Mouse (Mus musculus) thymus, postnatal 10 days (tissue): Measurements from ENCODE around the gene Hist1h3d.
"Not testable (repeated sequence)": the region's sequence is repeated elsewhere in the genome, so short reads cannot be mapped to it uniquely, and the experiment has no call there.

Source experiments
- DNase-seq, 2 experiments: peaks; one replicate each; pipeline ENCODE4 v3.0.0; 2021; ENCODE audit warnings: low spot score in 2 of 2

Hist1h3d gene

GRCm38 (mm10) chr13:23585029-23585441, 9.5 kb downstream of the Hist1h3d start:
- peak; percentile 57 to 67 for DNase-seq

GRCm38 (mm10) chr13:23585442-23586098, 10.0 kb downstream of the Hist1h3d start:
- DNase-seq = peak; percentile 76 to 80

DNA sequence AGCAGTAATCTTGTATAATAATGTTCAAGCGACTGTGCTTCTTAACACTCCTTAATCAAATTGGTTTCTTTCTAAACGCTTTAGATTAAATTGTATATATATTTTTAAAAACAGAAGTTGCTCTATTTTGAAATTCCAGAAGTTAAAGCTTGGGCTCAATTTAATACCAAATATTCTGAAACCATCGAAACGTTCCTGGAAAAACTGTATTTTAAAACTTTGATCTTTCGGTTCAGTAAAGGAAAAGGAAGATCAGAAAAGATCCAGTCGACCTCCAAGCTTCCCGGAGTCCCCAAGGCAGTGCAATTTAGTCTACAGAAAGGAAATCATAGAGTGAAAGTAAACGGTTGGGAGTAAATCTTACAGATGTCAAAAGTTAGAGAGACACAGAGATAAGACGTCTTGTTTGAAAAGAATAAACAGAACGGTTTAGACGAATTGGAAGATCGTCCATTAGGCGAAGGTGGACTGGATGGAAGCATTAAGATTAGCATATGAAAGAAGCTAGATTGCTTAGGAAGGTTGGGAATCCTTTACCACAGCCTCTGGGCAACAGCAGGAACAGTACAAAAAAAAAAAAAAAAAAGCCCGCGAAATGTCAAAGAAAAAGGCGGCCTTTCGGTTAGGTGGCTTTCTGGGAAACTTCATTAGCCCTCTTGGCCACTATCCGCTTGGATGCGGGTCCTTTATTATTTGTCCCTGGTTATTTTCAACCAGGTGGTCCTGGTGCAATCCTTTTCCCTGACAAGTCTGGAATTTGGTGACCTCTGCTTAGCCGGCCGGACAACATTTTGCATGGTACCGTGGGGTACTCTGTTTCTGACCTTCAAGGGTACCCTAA, 10.8 kb downstream of the Hist1h3d start:
- no peak for DNase-seq

- DNase-seq = no peak
Observed at GRCm38 (mm10) chr13:23586940-23587225, 11.3 kb downstream of the Hist1h3d start.

DNA sequence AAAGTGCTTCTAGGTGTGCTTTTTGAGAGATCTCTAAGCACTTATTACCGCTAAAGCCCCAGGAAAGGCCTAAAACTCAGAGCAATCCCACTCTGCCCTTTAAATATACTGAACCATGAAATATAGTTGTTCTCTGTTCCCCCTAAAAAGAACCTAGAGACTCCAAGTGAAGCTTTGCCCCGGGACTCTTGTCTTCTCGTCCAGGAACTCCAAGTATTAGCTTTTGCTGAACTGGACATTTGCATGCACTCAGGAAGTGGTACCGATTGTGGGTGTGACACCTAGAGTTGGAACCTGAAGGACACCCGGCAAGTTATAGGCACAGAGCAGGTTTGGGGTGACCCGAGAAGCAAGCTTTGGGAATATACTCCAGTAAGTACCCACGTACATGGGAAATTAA, 15.6 kb downstream of the Hist1h3d start:
- DNase-seq = no peak

GRCm38 (mm10) chr13:23591886-23592285, 16.3 kb downstream of the Hist1h3d start:
- not testable (repeated sequence) for DNase-seq

GRCm38 (mm10) chr13:23592614-23593013, 17.1 kb downstream of the Hist1h3d start:
- DNase-seq = no peak

DNA sequence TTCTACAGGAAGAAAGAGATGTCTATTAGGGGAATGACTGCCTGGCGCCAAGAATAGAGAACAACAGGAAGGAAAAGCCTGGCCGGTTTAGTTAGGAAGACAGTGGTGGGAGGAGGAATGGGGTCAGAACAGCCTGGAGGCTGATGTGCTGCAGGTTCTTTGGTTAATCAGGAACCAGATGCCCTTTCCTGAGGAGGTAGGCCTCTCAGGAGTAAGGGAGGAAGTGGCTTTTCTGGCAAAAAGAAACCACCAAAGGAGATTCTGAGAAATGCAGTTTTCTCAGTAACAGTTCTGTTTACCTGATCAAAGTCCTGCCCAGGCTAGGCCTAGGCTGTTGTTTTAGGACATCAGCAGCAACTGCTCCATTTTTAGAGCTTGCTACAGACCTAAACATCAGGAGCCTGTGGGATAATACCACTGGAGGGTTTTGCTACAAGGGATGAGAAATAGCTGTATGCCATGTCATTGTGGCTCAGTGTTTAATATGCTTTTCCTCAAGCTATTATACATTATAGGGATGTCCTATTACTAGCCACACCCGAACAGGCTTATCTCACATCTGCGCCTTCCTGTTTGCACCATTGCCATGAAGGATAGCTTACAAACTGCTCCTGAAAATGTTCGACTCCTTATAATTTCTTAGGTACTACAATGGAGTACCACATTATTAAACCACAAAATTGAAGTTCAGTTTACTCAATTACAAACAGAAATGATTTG, 17.6 kb downstream of the Hist1h3d start:
- DNase-seq = no peak

GRCm38 (mm10) chr13:23595185-23595584, 19.6 kb downstream of the Hist1h3d start:
- no peak for DNase-seq

- no peak for DNase-seq
Observed at GRCm38 (mm10) chr13:23595622-23596372, 20.2 kb downstream of the Hist1h3d start.

- peak; percentile 57 to 86 for DNase-seq
Observed at GRCm38 (mm10) chr13:23597957-23598356, 22.4 kb downstream of the Hist1h3d start.

DNA sequence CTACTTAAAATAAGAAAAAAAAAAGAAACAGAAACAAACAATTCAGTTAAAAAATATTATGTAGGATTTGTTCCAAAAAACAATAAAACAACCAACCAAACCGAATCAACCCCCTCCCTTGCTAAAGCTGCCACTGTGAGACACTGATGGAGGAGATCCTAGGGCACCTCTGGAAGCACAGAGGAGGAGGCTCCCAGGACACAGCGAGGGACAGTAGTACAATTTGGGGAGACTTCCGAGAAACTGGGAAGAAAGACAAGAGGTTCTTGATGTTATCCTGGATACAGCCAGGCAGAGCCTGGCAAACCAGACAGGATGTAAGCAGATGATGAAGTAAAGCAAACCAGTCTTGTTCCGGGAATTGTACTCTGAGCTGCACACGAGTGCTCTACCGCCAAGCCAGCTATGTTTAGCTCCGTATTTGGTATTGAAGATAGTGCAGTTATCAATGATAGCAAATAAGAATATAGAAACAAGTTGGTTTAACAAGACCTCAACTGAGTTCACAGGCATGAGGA, 27.7 kb downstream of the Hist1h3d start:
- DNase-seq = no peak

GRCm38 (mm10) chr13:23604452-23604851, 28.9 kb downstream of the Hist1h3d start:
- no peak for DNase-seq

- DNase-seq = no peak
Observed at GRCm38 (mm10) chr13:23605052-23605451, 29.5 kb downstream of the Hist1h3d start.

DNA sequence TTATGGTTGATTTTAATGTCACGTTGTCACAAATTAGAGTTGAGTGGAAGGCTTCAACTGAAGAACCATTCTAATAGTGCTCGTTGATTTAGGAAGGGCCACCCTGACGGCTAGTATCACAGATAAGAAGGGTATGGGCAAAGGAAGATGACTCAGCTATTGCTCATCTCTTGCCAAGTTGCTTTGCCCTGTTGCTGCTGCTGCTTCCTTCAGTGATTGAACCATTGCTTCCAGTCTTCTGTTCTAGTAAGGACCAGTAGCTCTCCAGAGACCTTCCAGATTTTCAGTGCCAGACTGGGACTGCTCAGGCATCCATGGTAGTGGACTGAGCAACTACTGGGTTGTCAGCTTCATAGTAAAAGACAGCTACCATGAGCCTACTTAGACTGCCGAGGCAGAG, 33.6 kb downstream of the Hist1h3d start:
- DNase-seq = no peak

GRCm38 (mm10) chr13:23609844-23610243, 34.3 kb downstream of the Hist1h3d start:
- no peak for DNase-seq

DNA sequence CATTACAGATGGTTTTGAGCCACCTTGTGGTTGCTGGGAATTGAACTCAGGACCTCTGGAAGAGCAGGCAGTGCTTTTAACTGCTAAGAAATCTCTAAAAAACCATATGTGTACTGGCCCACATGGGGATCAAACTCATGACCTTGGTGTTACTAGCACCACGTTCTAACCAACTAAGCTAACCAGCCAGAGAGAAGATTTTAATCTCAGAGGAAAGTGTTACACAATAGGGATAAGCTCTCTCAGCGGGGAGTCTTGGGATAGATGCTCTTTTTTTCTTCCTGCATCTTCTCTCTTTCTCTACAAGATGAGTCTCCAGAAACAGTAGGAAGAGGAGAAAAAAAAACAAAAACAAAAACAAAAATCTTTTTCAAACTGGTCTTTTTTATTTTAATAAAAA, 34.8 kb downstream of the Hist1h3d start:
- no peak for DNase-seq

DNA sequence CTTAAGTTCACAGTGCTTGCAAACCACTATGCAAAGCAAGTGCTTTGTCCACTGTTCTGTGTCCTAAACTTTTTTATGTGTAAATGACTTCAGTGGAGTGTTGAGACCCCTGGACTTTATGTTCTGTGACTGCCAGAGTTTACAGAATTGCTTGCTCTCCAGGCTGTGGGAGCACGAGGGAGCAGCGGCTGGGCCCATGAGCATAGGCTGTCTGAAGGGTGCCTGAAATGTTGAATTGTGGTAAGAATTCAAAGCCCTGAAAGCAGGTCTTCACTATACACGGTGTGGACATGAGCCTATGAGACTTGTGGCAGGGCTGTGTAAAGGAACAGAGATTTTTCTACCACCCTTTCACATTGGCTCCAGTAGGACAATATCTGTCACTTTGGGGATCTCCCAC, 36.1 kb downstream of the Hist1h3d start:
- no peak for DNase-seq

DNA sequence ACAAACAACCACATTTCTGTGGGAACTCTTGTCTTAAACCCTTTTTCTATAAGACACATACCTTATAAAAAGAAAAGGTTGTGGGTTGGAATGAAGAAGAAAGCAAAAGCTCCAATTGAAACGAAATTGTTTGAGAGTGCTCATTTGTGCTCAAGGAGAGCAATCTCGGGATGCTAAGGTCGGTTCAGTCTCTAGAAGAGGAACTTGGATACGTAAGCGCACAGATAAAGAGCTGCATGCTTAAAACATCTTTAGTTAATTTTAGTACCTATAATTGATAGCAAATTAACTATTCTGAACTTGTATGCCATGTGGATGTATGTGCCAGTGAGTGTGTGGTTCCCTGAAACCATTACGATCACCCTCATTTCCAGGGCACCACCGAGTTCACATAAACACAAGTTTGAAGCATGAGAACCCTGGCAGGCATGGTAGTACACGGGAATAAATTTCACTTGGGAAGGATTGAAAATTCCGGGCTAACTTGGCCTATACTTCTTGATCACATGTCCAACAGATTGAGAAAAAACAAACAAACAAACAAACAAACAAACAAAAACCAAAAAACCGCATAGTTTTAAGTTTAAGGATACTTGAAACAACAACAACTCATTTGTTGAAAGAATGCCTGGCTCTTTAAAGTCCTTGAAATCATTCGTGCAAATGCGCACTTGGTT, 44.6 kb downstream of the Hist1h3d start:
- DNase-seq = no peak

DNA sequence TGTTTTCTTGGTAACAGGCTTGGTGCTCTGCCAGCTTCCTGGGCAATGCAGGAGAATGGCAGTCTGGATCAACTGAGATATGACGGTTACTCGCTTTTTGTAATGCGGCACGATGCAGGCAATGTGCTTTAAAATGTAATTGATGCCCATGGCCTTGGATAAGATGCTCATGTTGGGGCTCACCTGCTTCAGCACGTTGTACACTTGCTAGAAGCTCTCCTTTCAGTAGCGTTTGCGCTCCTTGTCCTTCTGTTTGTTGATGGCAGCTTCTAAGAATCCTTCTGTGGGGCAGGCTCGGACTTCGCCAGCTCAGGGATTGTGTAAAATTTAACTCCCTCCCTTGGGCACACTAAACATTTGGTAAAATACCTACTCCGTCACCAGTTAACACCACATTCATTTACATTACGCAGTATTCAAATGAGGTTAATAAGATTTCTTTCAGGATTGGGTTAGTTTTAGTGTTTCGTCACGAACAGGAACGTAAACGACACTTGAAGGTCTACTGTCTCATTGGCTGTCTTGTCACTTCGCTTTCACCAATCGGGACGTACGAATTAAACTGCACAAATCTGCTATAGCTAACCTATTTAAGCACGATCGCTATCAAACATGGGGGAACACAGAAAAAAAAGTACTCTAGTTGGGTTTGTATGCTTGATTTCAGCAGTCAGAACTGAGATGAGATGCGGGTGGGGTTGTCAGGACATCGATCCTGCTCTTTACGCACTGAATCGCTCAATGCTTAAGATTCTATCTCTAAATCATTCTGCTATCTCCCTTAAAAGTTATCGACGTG, 45.4 kb downstream of the Hist1h3d start, which contains the start of gene Hist1h2be:
Gene Hist1h2be, minus strand, starts transcription at position 392 of the 799 bp plus-strand sequence.
- peak; percentile 57 to 63 for DNase-seq
